Mouse (Mus musculus) adrenal gland, postnatal 36 days (tissue): ENCODE results near the gene Qpct. TPM values are rescaled to one million over a fixed set of nuclear protein-coding genes. Genes with fewer than 3 reads are reported as not detected.

ENCODE experiments used
- DNase-seq, 2 experiments: peaks; one replicate each; pipeline ENCODE4 v3.0.0; 2021; ENCODE audit warnings: mixed read lengths in 1 of 2
- long read RNA-seq, 2 experiments: library from polyadenylated mRNA; stranded (forward); transcript quantifications; one replicate each; pipeline ENCODE4 v2.0.0; 2021; ENCODE audit warnings: borderline sequencing depth in 2 of 2
- total RNA-seq, 2 experiments: library from RNA; stranded (reverse); gene quantifications; 2 replicates each; pipeline ENCODE4 v1.2.3; 2021

Qpct gene
- total RNA-seq, result 1 to 10 TPM; 8.1 to 8.2 TPM
- long read RNA-seq, experiment 1, transcript Qpct-201 (7 exons, 2,059 nt), result major isoform, 18 of 18 reads
- long read RNA-seq, experiment 1, partial matches to known transcripts, result 0 of 18 reads
- long read RNA-seq, experiment 1, other reads (novel, unspliced or antisense), result 0 of 18 reads
- long read RNA-seq, experiment 2, transcript Qpct-201 (7 exons, 2,059 nt), result major isoform, 9 of 9 reads
- long read RNA-seq, experiment 2, partial matches to known transcripts, result 0 of 9 reads
- long read RNA-seq, experiment 2, other reads (novel, unspliced or antisense), result 0 of 9 reads

- DNase-seq, result no peak
Measured at GRCm38 (mm10) chr17:79051606-79052005, at the start of gene Qpct. Gene Qpct, plus strand, starts transcription at chr17:79051906.

GRCm38 (mm10) chr17:79013625-79014024, 38.1 kb upstream of the Qpct start:
- DNase-seq, result no peak

DNA sequence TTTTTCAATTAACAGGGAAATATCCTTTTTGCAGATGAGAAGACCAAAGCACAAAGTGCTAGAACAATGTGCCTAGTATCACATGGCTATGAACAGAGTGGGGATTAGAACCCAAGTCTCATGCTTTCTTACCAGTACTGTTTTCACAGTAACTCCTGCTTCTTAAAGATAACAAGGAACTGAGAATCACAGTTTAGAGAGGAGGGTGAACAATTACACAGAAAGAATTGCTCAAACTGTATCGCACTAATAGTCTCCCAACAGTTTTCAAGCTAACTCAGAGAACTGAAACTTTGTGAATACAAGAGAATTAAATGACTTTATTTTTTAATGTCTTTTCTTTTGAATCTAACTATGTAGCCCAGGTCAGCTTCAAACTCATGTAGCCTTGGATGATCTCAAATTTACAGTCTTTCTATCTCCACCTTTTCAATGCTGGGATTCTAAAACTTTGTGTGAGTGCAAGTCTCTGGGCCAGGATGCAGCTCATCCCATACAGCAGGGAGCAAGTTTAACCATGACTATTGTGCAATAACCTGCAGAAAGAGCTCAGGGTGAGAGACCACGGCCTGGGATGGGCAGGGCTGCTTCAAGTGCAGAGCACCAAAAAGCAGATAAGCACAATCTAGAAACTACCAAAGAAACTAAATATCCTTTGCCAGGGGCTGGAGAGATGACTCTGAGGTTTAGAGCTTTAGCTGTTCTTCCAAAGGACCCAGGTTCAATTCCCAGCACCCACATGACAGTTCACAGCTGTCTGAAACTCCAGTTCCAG, 36.6 kb upstream of the Qpct start:
- DNase-seq, result no peak

- DNase-seq, result no peak
Measured at GRCm38 (mm10) chr17:79015831-79016230, 35.9 kb upstream of the Qpct start.

- no peak for DNase-seq
Measured at GRCm38 (mm10) chr17:79018422-79018821, 33.3 kb upstream of the Qpct start.

DNA sequence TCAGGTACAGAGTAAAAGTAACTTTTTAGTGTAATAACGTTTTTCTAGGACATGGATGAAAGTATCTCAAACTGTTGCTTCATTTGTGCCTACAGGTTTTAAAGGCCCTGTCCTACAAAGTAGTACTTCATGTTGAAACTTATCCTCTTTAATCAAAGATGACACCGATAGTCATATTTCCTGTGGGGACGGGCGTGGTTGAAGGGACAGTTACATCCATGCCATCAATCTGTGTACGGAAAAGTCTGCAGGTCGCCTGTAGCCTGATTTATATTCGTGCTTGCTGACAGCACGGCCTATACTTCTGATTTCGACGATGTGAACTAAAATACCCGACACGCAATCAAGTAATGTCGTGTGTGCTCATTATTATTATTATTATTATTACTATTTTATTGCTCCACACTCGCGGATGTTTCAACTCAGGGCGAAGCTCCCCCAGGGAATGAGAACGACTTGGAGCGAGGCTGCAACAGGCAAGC, 31.9 kb upstream of the Qpct start:
- peak in 1 of 2 experiments; percentile 19 for DNase-seq

- peak; percentile 61 to 81 for DNase-seq
Measured at GRCm38 (mm10) chr17:79020208-79020983, 31.3 kb upstream of the Qpct start, which contains the start of gene Prkd3. Gene Prkd3, minus strand, starts transcription at chr17:79020816.

DNA sequence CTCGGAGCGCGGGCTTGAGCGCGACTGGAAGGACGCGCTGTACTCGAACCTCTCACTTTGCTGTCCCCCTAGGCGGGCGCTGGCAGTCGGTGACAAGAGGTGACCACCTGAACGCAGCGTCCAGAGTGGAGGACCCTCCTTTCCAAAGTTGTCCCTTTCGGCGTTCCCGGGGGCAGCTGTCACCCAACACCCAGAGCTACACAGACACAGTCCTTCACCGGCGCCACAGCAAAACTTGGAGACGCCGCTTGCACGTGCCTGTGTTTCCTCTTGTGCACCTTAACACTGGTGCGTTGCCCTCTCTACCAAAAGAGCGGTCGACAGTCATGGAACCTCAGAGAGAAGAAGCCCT, 30.7 kb upstream of the Qpct start:
- no peak for DNase-seq

GRCm38 (mm10) chr17:79022746-79023145, 29.0 kb upstream of the Qpct start:
- no peak for DNase-seq

DNA sequence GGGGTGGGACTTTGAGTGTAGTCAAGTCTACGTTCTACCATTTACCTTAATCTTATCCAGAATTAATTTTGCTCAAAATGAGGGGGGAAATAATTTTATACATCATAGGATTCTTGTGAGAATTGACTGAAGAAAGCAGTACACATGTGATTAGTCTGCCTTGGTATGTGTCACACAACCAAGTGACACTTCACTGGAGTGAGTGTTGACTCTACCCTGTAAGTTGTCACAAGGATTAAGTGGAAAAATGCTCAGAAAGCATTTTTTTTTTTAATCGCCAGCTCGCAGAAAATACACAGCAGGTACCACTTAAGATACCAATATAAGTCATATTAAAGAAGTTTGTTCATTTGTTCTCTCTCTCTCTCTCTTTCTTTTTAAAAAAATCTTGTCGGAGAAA, 27.2 kb upstream of the Qpct start:
- no peak for DNase-seq

- DNase-seq, result no peak
Measured at GRCm38 (mm10) chr17:79029226-79029625, 22.5 kb upstream of the Qpct start.

- DNase-seq, result no peak
Measured at GRCm38 (mm10) chr17:79031569-79031968, 20.1 kb upstream of the Qpct start.

- no peak for DNase-seq
Measured at GRCm38 (mm10) chr17:79032782-79033181, 18.9 kb upstream of the Qpct start.

- DNase-seq, result no peak
Measured at GRCm38 (mm10) chr17:79039660-79040059, 12.0 kb upstream of the Qpct start.

GRCm38 (mm10) chr17:79043705-79044104, 8.0 kb upstream of the Qpct start:
- no peak for DNase-seq

DNA sequence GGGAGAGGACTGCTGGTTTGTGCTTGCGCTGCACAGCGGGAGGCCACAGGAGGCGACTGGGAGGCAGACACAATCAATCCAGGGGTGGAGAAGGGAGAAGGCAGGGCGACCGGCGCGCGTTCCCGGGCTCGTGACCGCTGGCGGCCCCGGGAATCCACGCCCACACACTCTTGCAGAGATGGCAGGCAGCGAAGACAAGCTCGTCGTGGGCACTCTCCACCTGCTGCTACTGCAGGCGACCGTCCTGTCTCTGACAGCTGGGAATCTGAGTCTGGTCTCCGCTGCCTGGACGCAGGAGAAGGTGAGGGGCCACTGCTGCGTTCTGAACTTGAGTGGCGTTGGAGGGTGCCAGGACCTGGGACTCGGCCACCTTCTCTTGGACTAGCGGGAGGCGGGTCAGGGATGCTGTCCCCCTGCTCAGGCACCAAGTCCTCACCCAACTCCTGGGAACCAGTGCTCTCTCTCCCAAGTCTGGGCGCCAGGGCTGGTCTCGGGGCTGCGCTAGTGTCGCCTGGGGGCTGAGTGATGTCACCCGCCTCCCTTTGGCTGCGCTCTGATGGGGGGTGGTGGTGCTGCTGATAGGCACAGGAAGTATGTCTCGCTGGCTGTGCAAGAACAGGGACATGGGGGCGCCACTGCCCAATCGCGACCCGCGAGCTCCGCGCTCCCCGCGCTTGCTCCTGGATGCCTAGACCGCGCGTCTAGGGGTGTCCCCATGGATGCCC, 544 bp downstream of the Qpct start:
- DNase-seq, result peak; percentile 76 to 82

GRCm38 (mm10) chr17:79058271-79058670, 6.6 kb downstream of the Qpct start:
- DNase-seq, result no peak

- DNase-seq, result no peak
Measured at GRCm38 (mm10) chr17:79060221-79060620, 8.5 kb downstream of the Qpct start.

- peak in 1 of 2 experiments; percentile 19 for DNase-seq
Measured at GRCm38 (mm10) chr17:79064250-79064649, 12.5 kb downstream of the Qpct start.

GRCm38 (mm10) chr17:79068581-79068980, 16.9 kb downstream of the Qpct start:
- no peak for DNase-seq

DNA sequence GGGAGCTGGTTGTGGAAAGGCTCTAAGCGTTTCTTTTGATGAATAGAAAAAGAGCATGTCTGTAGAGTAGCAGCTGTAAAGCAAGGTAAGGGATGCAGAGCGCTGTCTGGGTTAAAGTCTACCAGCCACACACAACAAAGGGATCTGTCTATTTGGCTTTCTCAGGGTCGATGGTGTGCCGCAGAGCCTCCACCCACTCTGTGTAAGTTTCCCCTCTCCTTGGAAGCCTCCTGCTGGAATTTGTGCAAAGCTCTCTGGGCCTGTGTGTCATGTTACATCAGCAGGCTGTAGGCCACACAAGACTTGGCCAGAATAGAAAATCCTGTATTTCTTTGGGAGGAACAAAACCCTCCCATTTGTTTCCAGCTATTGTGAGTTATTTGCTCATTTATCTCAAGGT, 17.3 kb downstream of the Qpct start:
- no peak for DNase-seq
